Mouse (Mus musculus) forebrain, embryonic 10.5 days (tissue): ENCODE measurements at regions not wholly inside any gene's neighbourhood (a gene's known extent, or its start where the extent isn't known, plus 50 kb on each side); places are given as distances from the start of the nearest gene placed in this dataset.
A peak's percentile ranks its signal among the peaks of the same experiment; 100 is the strongest.

Experiments used
- DNase-seq: peaks from one replicate; pipeline ENCODE4 v3.0.0-alpha.2; 2017; ENCODE audit warnings: low spot score; ENCODE audit errors: extremely low spot score
- H3K27ac ChIP-seq: fragments of 300-500 bp; sonication (generic); 2 replicates; pipeline ENCODE4 v1.5.1; 2016; ENCODE audit warnings: mild to moderate bottlenecking
- H3K27me3 ChIP-seq: fragments of 300-500 bp; sonication (generic); 2 replicates; pipeline ENCODE4 v1.6.1; 2016; ENCODE audit warnings: mild to moderate bottlenecking; ENCODE audit not compliant: poor library complexity, severe bottlenecking
- H3K36me3 ChIP-seq: fragments of 300-500 bp; sonication (generic); replicated peaks from 2 replicates; pipeline ENCODE4 v1.6.1; 2016; ENCODE audit warnings: mild to moderate bottlenecking, moderate library complexity
- H3K4me1 ChIP-seq: fragments of 300-500 bp; sonication (generic); 2 replicates; pipeline ENCODE4 v1.6.1; 2016
- H3K4me3 ChIP-seq: fragments of 300-500 bp; sonication (generic); 2 replicates; pipeline ENCODE4 v1.5.1; 2016; ENCODE audit warnings: mild to moderate bottlenecking, moderate library complexity
- H3K9me3 ChIP-seq: fragments of 300-500 bp; sonication (generic); 2 replicates; pipeline ENCODE4 v1.6.1; 2016; ENCODE audit warnings: mild to moderate bottlenecking, moderate library complexity
- WGBS: fragments of 180-500 bp; shearing (Covaris S2); methylation state at CpG from one replicate; pipeline ENCODE4 v1.1.7; 2016; 5-methylcytosine and 5-hydroxymethylcytosine counted together

DNA sequence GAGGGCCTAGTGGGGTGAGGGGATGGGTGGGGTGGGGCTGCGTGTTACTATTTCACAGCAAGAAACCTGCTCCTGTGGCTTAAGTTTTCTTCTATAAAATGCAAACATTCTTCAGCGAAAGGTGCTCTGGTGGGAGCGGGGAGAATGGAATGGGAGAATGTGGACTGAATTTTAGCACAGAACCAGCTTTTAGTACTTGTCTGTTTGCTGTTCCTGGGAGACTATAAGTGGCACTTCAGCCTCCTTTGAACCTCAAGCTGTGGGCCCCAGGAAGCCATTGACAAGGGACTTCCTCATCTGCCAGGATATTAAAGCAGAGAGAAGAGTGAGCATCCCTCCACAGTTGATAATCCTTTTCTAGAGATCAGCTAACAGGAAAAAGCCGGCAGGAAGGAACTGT lies 580.2 kb downstream of the Zfp706 start:
- Histone ChIP-seq H3K4me1 (peaks cover 20% of the 10 kb centered on the region), H3K36me3 (no peaks in the 10 kb centered on the region), H3K4me3 (no peak overlapping the region), H3K27ac (peak overlapping the region; percentile 66), H3K27me3 (no peaks in the 10 kb centered on the region), H3K9me3 (no peaks in the 10 kb centered on the region; the same call in 1 of the 2 replicates)
- 54% methylated on average over 4 of the region's 4 CpGs for WGBS
- no peak for DNase-seq

DNA sequence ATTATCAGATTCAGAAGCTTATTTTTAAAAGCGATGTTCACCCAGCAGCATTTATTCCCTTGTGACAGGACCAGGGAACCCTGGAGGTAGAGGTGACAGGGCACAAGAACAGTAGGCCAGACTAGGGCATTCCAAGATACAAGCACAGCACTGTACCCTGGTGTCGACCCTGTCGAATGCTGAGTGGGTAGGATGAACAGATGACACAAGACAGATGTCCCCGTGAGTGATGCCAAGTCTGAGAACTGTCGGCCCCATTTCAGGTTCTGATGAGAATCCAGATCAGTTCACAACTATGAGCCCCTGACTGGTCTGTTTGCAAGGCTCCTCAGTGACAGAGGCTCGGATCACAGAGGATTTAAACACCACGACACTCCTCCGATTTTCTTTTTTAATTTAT lies 581.7 kb downstream of the Zfp706 start:
- Histone ChIP-seq H3K27me3 (no peaks in the 10 kb centered on the region), H3K4me3 (no peak overlapping the region), H3K9me3 (no peaks in the 10 kb centered on the region; the same call in 1 of the 2 replicates), H3K4me1 (peaks cover 20% of the 10 kb centered on the region), H3K27ac (no peak overlapping the region), H3K36me3 (no peaks in the 10 kb centered on the region)
- 91% methylated on average over 8 of the region's 8 CpGs for WGBS
- DNase-seq: no peak

DNA sequence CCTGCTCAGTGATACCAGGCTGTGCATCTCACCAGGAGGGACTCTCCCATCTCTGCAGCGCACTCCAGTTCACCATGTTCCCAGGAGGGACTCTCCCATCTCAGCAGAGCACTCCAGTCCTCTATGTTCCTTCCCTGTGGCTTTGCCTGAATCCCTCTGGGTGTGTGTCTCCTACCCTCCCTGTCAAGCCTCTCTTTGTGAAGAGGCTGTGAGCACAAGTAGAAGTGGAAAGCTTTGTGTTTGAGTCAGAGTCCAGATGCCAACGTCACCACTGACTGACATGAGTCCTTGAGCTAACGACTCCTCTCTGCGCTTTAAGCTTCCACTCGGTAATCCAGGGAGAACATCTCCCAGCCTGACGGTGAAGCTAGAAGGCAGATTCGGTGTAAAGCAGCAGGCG lies 583.5 kb downstream of the Zfp706 start:
- no peaks in the 10 kb centered on the region for H3K9me3 ChIP-seq
- 90% methylated on average over 8 of the region's 8 CpGs for WGBS
- H3K27me3 ChIP-seq: no peaks in the 10 kb centered on the region
- H3K4me3 ChIP-seq: no peak overlapping the region
- no peak for DNase-seq
- H3K4me1 ChIP-seq: peaks cover 20% of the 10 kb centered on the region
- H3K36me3 ChIP-seq: no peaks in the 10 kb centered on the region
- H3K27ac ChIP-seq: no peak overlapping the region

DNA sequence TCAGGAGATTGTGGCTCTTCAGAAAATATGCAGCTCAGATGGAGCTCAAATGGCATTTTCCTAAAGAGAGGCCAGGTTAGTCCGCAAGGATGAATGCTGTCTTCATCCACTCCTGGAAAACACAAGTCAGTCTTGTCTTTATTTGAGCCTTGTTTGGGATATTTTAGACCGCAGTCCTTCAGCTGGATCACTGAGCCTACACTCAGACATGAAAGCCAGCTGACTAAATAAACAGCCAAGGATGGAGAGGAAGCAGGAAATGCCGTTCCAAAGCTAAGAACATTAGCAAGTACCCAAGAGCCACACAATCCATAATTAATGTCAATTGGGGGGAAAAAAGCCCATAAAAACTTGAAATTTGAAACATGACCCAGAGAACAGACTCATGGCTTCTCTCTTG lies 584.8 kb downstream of the Zfp706 start:
- H3K4me1 ChIP-seq: peaks cover 13% of the 10 kb centered on the region
- no peaks in the 10 kb centered on the region for H3K9me3 ChIP-seq
- no peaks in the 10 kb centered on the region for H3K36me3 ChIP-seq
- no peak for DNase-seq
- no peaks in the 10 kb centered on the region for H3K27me3 ChIP-seq
- H3K27ac ChIP-seq: no peak overlapping the region
- 79% methylated on average over 3 of the region's 3 CpGs for WGBS
- H3K4me3 ChIP-seq: no peak overlapping the region

DNA sequence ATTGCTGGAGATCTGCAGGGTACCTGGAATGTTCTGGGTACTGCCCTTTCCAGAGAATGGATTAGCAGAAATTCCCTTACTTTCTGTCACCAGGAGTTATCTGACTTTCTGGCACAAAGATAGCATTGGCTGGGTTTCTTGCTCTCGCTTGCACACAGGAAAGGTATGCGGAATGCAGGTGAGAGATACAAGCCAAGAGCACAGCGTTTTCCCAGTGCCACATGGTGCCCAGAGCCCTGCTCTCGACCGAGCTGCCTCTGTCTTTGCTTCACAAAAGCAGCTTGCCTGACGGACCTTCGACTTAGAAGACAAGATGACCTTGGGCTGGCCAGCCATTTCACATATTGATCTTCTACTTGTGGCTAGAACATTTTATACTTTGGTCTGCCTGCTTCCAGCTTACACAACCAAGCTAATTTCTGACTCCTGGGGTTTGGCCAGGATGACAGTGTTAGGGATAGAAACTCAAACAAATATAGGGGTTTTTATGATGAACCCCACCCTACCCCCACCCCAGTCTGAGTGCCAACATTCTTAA lies 587.6 kb downstream of the Zfp706 start:
- Histone ChIP-seq H3K27ac (no peak overlapping the region), H3K27me3 (no peaks in the 10 kb centered on the region), H3K36me3 (no peaks in the 10 kb centered on the region), H3K4me1 (no peaks in the 10 kb centered on the region), H3K9me3 (no peaks in the 10 kb centered on the region), H3K4me3 (no peak overlapping the region)
- DNase-seq: no peak
- WGBS: 90% methylated on average over 7 of the region's 7 CpGs

DNA sequence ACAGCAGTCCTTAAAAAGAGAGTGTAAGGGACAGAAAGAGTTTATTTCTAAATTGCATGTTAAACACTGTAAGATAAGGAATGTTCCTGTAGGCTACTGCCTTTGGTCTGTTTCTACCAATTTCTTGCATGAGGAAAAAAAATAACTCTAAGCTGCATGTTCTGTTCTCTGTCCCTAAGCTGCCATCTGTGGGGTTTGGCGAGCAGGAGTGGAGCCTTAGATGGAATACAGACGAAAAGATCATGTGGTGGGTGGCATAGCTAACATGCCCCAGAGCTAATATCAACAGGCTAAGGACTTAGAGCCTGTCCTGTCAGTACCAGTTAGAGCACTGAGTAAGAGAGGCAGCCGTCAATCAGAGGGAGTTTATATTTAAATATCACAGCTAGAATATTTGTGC lies 590.1 kb downstream of the Zfp706 start:
- no peaks in the 10 kb centered on the region for H3K4me1 ChIP-seq
- no peak overlapping the region for H3K27ac ChIP-seq
- DNase-seq: no peak
- WGBS: 85% methylated on average over 3 of the region's 3 CpGs
- no peaks in the 10 kb centered on the region for H3K27me3 ChIP-seq
- H3K9me3 ChIP-seq: no peaks in the 10 kb centered on the region
- H3K4me3 ChIP-seq: no peak overlapping the region
- no peaks in the 10 kb centered on the region for H3K36me3 ChIP-seq

DNA sequence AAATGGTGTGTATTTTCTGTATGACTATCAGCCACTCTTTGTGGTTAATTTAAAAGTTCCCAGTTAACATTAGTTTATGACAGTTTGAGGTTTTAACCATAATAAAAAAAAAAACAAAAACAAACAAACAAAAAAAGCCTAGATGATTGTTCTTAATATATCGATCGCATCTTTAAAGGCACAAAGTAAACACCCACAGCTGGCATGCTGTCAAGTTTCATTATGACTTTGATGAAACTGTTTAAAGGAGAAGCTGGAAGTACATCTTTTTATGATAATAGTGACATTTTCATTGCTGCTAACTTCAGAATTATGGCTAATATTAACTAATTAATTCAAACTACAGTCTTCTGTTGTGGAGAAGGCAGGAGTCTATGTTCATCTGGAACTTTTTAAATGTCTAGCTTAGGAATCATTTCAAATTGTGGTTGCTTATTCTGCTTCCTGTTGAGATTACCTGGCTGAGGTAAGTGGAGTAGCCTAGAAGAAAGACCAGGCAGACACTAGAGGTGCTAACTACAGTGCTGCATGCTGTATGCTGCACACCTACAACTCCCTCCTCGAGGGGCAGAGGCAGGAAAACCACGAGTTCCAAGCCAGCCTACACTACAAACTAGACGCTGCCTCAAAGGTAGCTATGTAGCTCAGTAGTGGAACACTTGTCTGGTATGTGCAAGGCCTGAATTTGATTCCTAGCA lies 591.9 kb downstream of the Zfp706 start:
- no peaks in the 10 kb centered on the region for H3K9me3 ChIP-seq
- H3K4me1 ChIP-seq: no peaks in the 10 kb centered on the region
- WGBS: 89% methylated on average over 5 of the region's 5 CpGs
- H3K4me3 ChIP-seq: no peak overlapping the region
- DNase-seq: no peak
- no peaks in the 10 kb centered on the region for H3K27me3 ChIP-seq
- H3K27ac ChIP-seq: no peak overlapping the region
- no peaks in the 10 kb centered on the region for H3K36me3 ChIP-seq

DNA sequence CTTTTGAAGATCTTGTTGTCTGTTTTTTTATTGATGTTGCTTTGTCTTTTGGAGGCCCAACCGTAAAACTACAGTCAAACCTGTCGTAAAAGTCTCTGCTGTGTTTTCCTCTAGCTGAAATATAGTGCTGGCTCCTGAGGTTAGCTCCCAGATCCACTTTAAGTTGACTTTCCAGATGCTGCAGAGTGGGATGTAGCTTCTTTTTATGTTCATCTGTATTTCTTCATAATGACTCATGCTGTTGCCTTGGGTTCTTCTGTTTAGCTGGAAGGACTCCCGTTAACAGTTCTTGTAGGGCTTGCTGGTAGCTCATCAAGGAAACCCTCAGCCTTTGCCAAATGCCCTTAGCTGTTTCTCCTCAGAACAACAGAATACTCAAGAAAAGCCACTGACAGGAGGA lies 595.6 kb downstream of the Zfp706 start:
- WGBS: 94% methylated on average over 3 of the region's 3 CpGs
- no peaks in the 10 kb centered on the region for H3K27me3 ChIP-seq
- H3K4me3 ChIP-seq: no peak overlapping the region
- no peaks in the 10 kb centered on the region for H3K4me1 ChIP-seq
- H3K9me3 ChIP-seq: no peaks in the 10 kb centered on the region
- DNase-seq: no peak
- no peak overlapping the region for H3K27ac ChIP-seq
- no peaks in the 10 kb centered on the region for H3K36me3 ChIP-seq

DNA sequence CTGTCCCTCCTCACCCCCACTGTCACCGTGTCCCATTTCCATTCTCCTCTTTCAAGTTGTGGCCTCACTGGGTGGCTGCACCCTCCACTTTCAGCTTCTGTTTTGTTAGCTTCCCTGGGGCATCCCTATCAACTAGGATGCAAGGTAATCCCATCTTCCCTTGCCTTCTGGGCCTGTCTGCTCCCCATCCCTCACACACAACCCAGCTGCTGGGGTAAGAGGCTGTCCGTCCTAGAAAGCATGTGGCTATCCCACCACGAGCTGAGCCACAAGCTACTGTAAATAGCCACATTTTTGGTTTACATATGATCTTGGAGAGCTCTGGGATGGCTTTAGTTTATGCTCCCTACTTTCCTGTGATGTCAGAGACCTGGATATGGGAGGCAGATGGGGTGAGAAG lies 602.1 kb downstream of the Zfp706 start:
- no peaks in the 10 kb centered on the region for H3K27me3 ChIP-seq
- no peak for DNase-seq
- no peaks in the 10 kb centered on the region for H3K36me3 ChIP-seq
- no peaks in the 10 kb centered on the region for H3K9me3 ChIP-seq
- H3K4me1 ChIP-seq: peaks cover 6% of the 10 kb centered on the region
- H3K27ac ChIP-seq: no peak overlapping the region
- H3K4me3 ChIP-seq: no peak overlapping the region
- WGBS: 81% methylated on average over 3 of the region's 3 CpGs

DNA sequence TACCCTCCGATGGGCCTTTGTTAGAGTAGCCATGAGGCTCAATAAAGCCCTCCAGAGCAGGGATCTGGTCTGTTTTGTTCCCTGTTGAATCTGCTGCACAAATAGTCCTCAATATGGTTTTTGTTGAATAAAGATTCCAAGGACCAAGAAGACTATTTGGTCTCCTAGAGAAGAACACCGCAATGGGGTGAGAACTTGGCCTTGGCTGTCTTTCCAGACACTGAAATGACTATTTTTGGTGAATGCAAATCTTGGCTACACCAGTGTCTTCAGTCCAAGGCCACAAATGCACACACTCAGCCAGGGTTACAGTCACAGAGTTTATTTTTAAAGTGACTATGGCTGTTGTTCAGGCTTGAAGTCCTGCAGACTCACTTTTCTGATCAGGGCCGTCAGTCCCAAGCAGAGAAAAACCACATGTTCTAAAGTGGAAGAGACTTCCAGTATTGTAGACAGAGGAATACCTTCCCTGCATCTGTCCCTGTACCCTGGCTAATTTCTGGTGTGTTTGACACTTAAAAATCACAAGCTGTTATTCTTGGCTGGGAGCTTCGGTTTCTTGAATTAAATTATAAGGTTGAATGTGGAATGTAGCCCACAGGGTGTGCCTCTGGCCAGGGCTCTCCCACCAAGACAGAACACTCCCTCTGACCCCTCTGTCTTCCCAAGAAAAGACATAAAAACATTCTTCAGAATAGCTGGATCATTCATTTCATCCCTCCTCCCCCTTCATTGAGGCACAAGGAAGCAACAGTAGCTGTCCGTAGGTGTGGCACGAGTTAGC lies 604.0 kb downstream of the Zfp706 start:
- no peak for DNase-seq
- WGBS: 88% methylated on average over 6 of the region's 6 CpGs
- Histone ChIP-seq H3K4me1 (peaks cover 15% of the 10 kb centered on the region), H3K27me3 (no peaks in the 10 kb centered on the region), H3K27ac (no peak overlapping the region), H3K4me3 (no peak overlapping the region), H3K9me3 (no peaks in the 10 kb centered on the region), H3K36me3 (no peaks in the 10 kb centered on the region)

DNA sequence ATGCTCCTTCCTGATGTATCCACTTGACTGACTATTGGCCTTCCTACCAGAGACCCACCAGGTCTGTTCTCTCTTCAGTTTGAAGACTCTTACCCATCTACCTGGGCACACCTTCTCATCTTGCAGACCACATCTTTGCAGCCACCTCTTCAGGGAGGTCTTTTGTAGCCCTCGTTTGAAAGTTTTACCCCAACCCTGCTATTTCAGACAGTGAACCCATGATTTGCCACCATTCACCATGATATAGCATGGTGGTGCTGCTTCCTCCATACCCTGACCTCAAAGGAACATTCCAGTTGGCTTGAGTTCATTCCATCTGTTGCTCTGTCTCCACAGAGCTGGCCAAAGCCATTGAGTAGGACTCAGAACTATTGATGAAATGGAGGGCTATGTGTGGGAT lies 605.5 kb downstream of the Zfp706 start:
- Histone ChIP-seq H3K9me3 (no peaks in the 10 kb centered on the region), H3K27me3 (no peaks in the 10 kb centered on the region), H3K27ac (no peak overlapping the region), H3K4me1 (peaks cover 15% of the 10 kb centered on the region), H3K4me3 (no peak overlapping the region), H3K36me3 (no peaks in the 10 kb centered on the region)
- no peak for DNase-seq
- WGBS: 95% methylated on average over 1 of the region's 1 CpGs

DNA sequence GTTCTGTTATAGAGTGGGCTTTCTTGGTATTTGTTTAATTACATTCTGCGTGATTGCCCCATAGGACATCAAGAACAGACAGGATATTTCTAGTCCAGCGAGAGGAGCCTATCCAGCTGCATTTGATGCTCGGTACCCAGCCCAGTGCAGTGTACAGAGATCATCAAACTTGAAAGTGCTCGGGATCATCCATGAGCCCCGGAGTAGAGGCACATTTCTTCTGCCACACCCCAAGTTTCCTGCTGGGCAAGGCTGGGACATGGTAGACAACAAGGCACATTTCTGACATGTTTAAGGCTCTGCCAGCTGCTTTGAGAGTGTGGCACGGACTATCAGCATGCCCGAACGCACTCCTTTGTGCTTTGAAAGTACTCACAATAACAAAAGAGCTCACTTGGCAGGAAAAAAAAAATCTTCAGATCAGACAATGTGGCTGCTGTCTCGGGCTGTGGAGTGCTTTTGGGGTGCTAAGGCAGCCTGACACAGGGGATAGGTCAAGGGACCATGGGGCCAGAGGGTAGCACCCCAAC lies 607.2 kb downstream of the Zfp706 start:
- peak overlapping the region; percentile 0; the same call in 1 of the 2 replicates for H3K27ac ChIP-seq
- no peak for DNase-seq
- H3K4me1 ChIP-seq: peaks cover 15% of the 10 kb centered on the region
- H3K9me3 ChIP-seq: no peaks in the 10 kb centered on the region
- H3K27me3 ChIP-seq: no peaks in the 10 kb centered on the region
- 57% methylated on average over 9 of the region's 9 CpGs for WGBS
- no peaks in the 10 kb centered on the region for H3K36me3 ChIP-seq
- no peak overlapping the region for H3K4me3 ChIP-seq
